Mouse (Mus musculus): ENCODE results near the gene Ccnd3. TPM values are rescaled to one million over a fixed set of nuclear protein-coding genes. Genes with fewer than 3 reads are reported as not detected.
A peak's percentile ranks its signal among the peaks of the same experiment; 100 is the strongest.
"Not testable (repeated sequence)": the region's sequence is repeated elsewhere in the genome, so short reads cannot be mapped to it uniquely, and the experiment has no call there.

Ccnd3 gene
- total RNA-seq, 2 experiments from 2014 or later = 35.5 to 99.8 TPM

DNA sequence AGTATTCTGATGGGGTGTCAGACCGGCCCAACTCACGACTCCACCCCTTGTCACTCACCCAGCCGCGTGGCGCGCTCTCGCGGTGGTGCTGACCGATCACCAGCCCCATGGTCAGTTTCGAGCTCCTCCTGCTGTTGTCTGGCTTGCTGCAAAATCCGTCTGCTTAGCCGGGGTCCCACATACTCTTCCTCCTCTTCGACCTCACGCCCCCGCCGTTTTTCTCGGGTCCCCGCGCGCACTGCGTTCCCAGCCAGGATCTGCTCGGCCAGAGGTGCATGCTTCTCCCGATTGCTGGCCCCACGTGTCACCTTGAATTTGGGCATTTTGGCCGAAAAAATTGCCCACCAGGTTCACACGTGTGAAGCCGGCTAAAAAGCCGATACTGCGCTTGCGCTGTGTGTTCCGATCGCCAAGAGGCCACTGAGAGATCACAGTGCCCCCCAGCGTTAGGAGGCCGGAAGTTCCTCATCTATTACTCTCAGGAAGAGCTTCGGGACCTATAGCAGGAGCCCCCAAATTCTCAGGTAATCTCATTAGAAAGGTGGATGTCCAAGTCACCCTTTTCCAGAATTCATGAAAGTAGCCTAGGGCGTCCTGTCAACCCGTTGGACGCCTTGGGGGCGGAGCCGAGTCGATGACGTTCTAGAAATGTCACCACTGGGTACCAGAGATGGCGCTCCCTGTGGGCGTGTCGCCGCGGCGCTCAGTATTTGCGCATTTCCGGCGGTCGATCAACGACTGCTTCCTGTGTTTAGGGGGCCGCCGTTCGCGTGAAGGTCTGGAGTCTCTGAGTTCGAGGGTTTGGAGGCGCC lies 106.2 kb downstream of the Ccnd3 start, which contains the start of the genes Bysl, Med20 and Gm20517:
Bysl (minus strand) TSS at position 644 of the 812 bp plus-strand sequence.
Med20 (plus strand) TSS at position 734 of the 812 bp plus-strand sequence.
Gm20517 (plus strand) TSS at position 741 of the 812 bp plus-strand sequence.
- peak; percentile 82 for ATAC-seq (replicated peaks; ENCODE audit: poor library complexity, severe bottlenecking)

DNA sequence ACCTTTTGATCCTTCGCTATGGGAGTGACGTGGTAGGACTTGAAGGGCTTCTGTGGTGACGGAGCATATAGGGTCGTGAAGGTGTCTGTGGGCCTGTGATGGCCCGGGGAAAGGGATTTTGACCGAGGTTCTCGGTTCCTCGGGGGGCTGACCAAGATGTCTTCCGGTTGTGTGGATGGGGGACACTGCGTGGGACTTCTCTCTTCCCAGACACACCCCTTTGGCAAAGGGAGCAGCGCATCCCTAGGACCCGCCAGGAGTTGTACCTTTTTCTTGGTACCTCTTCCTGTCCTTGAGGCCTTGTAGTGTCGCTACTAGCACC lies 106.8 kb downstream of the Ccnd3 start:
- no peak for ATAC-seq (replicated peaks; ENCODE audit: poor library complexity, severe bottlenecking)

DNA sequence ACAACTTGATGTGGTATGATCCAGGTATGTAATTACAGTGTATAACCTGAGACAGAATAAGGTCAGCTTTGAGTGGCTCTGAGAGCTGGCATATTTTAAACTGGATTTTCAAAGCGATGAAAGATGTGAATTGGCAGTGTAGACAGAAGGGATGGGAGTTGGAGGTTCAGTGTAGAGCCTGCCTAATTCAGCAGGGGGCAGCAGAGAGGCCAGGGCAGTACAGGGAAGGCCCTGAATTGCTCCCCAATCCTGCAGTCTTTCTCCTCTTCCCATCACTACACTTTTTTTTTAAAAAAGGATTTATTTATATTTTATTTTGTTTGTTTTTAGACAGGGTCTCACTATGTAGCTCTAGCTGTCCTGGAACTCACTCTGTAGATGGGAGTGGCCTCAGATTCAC lies 109.2 kb downstream of the Ccnd3 start:
- 0 out of 2 replicates have a peak, but pooled peaks have one; percentile 19 for ATAC-seq (replicated peaks; ENCODE audit: poor library complexity, severe bottlenecking)

DNA sequence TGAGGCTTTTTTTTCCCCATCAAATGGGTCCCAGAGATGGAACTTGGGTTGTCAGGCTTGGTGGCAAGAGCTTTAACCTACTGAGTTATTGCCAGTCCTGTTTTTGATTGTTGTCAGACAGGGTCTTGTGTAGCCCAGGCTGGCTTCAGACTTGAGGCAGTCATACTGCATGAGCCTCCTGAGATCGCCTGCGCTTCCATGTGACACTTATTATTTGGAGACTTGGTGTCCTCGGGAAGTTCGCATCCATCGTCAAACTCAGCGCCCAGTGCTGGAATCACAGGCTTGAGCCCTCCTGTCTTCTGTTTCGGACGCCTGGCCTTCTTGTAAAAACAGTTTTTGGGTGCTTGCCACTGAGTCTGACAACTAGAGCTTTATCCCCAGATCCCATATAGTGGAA lies 111.3 kb downstream of the Ccnd3 start:
- no peak for ATAC-seq (replicated peaks; ENCODE audit: poor library complexity, severe bottlenecking)

DNA sequence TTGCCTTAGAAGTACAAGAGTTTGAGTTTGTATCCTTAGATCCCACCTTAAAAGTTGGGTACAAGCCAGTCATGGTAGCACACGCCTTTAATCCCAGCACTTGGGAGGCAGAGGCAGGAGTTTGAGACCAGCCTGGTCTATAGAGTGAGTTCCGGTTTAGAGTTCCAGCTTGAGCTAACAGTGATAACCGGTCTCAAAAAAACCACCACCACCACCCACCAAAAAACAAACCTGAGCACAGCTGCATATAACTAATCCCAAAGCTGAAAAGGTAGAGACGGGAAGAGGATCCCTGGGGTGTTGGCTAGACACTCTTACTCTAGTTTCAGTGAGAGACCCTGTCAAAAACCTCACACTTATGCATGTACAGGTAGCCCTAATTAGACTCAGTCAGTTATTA lies 111.8 kb downstream of the Ccnd3 start:
- no peak for ATAC-seq (replicated peaks; ENCODE audit: poor library complexity, severe bottlenecking)

DNA sequence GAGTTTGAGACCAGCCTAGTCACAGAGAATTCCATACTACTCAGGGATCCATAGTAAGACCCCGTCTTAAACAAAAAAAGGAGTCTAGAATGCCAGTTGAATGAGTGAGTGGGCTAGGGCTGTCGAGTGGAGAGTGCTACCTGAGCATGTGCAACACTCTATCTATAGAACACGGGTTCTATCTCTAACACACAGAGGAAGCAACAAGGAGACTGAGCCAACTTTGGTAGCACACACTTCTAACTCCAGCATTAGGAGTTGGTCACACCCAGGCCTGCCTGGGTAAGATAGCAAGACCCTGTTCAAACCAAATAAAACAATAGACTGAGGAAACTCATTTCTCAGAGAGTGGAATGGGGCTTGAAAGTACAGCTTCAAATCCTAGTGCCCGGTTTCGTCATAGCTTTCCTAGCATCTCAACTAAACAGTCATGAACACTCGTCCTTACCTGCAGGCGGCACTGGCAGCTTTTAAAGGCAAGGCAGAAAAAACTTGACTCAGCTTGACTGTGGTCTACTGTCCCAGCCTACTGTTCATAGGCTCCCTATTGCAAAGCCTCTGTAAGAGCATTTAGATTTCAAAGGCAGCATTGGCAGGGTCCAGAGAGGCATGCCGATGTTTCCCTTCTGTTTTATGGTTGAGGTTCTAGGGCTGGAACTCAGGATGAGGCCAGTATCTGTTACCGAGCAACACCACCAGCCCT lies 112.9 kb downstream of the Ccnd3 start:
- no peak for ATAC-seq (replicated peaks; ENCODE audit: poor library complexity, severe bottlenecking)

DNA sequence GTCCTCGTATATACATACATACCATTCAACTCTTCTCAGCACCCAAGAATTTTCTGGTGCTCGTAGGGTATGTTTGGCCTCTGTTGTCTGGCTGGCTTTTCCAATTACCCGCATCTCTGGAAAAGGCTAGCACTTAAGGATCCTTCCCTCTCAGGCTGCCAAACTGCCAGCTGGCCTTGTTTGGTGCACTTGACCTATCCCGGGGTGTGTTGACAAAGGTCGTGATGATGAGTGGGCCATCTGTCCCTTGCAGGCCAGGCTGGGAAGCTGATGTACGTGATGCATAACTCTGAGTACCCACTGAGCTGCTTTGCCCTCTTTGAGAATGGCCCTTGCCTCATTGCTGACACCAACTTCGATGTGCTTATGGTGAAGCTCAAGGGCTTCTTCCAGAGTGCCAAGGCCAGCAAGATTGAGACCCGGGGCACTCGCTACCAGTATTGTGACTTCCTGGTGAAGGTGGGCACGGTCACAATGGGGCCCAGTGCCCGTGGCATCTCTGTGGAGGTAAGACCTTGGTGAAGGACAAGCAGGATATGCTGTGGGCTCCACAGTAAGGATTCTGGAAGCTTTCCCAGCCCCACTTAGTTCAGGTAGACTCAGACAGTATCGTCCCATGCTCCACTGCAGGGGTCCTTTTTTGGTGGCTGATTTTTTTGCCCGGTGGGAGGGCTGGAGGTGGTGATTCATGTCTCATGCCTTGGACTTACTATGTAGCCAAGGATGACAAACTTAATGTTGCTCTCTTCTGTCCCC lies 113.9 kb downstream of the Ccnd3 start:
- ATAC-seq (replicated peaks; ENCODE audit: poor library complexity, severe bottlenecking) = no peak

DNA sequence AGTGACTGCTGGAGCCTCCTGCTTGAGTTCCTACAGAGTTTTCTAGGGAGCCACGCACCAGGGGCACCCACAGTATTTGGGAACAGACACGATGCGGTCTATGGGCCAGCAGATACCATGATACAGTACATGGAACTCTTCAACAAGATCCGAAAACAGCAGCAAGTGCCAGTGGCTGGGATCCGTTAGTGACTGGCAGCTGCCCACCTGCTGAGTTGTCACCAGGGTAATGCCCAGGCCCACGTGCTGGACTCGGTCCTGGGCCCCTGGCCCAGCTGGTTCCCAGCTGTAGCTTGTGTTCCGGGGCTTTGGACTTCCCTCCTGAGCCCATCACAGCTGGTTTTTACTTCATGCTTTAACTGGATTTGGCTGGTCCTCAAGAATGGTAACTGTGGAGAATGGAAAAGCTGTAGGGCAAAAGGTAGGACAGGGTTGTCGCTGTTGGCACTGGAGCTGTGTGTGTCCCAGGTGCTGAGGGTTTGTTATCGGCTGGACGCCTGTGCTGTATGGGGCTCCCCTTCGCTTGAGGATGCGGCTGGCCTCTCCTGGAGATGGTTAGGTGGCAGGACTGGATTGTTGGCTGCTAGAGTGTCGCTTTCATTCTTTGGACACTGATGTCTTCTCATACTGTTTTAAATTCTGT lies 118.2 kb downstream of the Ccnd3 start:
- ATAC-seq (replicated peaks; ENCODE audit: poor library complexity, severe bottlenecking) = no peak

DNA sequence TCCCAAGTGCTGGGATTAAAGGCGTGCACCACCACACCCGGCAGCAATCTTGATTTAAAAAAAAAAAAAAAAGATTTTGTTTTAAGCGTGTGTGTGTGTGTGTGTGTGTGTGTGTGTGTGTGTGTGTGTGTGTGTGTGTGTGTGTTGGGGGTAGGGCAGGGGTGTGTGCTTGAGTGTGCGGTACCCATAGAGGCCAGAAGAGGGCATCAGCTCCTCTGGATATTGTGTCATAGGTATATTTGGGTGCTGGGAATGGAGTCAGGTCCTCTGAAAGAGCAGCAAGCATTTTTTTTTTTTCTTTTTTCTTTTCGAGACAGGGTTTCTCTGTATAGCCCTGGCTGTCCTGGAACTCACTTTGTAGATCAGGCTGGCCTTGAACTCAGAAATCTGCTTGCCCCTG lies 119.7 kb downstream of the Ccnd3 start:
- ATAC-seq (replicated peaks; ENCODE audit: poor library complexity, severe bottlenecking) = not testable (repeated sequence)

DNA sequence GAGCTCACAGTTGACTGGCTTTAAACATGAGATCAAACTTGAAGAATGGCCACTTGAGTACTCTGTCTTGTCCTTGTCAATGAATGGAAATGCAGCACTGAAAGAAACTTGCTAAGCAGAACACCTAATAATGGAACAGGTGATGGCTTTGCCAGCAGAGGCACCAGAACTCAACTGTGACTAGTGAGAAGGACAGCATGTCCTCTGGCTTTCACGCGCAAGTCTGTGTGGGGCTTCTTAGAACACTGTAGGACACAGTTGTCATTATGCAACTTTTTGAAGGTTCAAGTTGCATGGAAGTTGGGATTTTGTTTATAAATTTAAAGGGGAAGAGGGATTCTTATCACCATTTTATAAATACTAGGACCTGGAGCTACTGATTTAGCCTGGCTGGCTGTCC lies 120.2 kb downstream of the Ccnd3 start:
- no peak for ATAC-seq (replicated peaks; ENCODE audit: poor library complexity, severe bottlenecking)

DNA sequence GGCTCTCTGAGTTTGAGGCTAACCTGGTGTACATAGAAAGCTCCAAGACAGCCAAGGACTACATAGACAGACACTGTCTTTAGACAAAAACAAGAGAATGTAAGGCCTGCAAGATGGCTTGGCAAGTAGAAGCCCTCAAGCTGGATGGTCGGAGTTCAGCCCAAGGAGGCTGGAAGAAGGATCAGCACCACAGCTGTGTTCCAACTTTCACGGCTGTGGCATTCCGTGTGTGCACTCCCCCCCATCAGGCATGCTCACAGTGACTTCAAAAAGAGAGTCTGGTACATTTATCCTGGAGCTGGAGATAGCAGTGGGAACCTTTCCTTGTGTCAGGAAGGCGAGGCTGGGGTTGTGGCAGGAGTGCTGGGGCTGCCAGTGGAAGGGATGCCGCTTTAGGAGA lies 121.2 kb downstream of the Ccnd3 start:
- ATAC-seq (replicated peaks; ENCODE audit: poor library complexity, severe bottlenecking) = no peak

DNA sequence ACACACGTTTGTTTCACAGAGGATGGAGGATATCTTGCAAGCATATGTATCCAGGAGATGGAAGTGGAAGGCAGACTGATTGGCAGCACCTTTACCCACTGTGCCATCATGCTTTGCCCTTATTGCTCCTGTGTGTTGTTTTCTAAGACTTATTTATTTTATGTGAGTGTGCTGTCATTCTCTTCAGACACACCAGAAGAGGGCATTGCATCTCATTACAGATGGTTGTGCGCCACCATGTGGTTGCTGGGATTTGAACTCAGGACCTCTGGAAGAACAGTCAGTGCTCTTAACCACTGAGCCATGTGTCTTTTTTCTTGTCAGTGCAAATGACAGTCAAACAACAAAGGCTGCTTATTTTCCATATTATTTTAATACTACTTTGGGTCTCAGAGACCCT lies 122.9 kb downstream of the Ccnd3 start:
- ATAC-seq (replicated peaks; ENCODE audit: poor library complexity, severe bottlenecking) = no peak

DNA sequence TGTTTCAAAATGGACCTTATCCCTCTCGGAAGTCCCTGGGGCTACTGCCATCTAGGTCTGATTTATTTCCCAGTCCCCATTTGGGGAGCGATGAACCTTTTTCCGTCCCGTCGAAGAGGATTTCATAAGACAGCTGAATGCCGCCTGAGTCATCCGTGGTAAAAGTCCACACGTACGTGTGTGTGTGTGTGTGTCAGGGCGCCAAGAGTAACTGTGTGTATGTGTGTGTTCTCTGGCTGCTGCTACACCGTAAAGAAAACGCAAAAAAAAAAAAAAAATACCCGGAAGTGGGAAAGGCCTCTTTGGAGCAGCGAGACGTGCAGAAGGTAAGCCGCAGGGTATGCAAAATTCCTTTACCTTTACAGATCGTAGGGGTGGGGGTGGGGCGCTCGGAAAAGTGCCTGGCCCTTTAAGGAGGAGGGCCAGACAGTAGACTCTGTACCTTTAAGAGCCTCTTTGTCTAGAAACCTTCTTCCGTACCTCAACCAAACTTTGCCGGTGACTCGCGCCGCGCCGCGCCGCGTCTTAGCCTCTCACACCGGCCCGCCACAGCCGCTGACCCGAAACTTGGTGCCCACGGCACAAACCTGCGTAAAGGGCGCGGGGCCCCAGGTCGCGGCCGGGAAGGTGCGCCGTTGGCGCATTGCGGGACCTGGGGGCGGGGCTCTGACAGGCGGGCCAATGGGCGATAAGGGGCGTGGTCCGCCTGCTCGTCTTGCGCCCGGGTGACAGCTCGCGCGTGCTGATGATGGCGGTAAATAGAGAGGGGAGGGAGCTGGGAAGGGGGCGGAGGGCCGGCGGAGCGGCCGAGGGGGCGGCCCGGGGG lies 124.2 kb downstream of the Ccnd3 start:
- peak; percentile 94 for ATAC-seq (replicated peaks; ENCODE audit: poor library complexity, severe bottlenecking)

DNA sequence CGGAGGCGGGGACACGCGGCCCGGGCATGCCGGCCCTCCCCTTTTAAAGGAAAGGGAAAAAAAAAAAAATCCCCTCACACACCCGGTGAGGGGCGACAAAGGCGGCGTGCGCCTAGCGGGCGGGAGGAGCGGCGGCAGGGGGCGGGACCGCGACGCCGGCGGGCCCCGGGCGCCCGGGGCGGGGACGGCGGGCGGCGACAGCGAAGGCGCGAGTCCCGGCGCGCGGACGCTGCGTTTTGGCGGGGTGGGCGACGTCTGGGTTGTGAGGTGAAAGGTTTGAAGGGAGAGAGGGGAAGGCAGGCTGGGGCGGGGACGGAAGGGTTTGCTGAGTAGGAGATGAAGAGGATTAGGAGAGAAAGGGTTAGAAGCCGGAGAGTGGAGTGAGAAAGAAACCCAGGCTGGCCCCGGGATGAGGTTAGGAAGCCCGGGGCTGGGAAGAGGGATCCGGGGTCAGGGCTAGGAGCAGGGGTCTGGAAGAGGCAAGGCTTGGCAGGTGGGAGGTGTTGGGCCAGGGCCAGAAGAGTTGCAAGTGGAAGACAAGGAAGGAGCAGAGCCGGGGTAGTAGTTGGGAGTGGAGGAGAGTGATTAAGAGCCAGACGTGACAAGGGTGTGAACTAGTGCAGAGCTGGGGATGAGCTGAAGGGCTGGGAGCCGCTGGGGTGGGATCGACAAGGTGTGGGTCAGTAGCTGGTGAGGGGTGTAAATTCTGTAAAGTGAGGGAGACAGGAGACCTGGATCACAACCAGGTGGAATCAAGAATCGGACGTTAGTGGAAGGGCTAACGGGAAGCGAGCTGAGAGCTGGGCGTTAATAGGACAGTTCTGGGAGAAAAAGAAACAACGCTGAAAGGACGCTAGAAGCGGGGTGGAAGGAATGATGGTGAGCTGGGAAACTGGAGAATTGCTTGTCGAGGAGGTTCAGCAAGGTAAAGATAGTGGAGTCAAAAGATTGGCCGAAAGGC lies 125.1 kb downstream of the Ccnd3 start:
- no peak for ATAC-seq (replicated peaks; ENCODE audit: poor library complexity, severe bottlenecking)

DNA sequence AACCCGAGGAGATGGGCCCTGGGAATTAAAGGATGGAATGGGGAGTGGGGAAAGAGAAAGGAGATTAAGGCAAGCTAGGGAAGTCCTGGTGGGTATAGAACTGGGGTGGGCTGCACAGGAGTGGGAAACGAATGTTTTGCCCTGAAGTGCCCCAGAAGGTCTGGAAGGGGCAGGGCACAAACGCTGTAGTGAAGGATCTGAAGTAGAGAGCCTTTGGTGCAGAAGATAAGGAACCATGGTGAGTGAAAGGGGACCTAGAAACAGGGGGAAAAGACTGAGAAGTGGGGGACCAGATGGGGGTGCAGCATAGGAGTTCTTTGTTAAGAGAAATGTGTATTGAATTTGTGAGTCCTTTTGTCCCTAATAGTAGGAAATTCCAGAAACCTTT lies 125.8 kb downstream of the Ccnd3 start, which contains the start of gene Usp49:
Usp49 (plus strand) TSS at position 13 of the 388 bp plus-strand sequence.
- no peak for ATAC-seq (replicated peaks; ENCODE audit: poor library complexity, severe bottlenecking)

DNA sequence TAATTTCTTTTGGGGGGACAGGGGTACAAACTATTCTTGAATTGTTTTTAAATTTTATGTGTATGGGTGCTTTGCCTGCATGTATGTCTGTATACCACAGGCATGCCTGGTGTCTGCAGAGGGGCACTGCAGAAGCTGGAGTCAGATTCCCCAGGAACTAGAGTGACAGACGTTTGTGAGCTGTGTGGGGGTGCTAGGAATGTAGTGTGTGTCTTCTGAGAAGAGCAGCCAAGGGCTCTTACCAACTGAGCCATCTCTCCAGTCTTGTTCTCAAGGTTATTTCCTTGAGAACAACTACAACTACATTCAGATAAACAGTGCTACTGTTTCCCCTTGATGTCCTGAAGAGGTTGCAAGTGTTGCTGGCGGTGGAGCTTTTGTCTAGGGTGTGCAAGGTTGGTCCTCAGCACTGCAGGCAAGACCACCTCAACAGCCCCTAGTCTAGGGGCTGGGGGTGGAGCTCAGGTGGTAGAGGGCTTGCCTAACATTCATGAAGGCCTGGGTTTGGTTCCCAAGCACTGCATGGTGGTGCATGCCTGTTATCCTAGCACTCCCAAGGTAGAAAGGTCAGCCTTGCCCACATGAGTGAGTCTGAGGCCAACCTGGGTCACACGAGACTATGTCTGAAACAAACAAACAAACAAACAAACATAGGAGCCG lies 127.5 kb downstream of the Ccnd3 start:
- no peak for ATAC-seq (replicated peaks; ENCODE audit: poor library complexity, severe bottlenecking)

DNA sequence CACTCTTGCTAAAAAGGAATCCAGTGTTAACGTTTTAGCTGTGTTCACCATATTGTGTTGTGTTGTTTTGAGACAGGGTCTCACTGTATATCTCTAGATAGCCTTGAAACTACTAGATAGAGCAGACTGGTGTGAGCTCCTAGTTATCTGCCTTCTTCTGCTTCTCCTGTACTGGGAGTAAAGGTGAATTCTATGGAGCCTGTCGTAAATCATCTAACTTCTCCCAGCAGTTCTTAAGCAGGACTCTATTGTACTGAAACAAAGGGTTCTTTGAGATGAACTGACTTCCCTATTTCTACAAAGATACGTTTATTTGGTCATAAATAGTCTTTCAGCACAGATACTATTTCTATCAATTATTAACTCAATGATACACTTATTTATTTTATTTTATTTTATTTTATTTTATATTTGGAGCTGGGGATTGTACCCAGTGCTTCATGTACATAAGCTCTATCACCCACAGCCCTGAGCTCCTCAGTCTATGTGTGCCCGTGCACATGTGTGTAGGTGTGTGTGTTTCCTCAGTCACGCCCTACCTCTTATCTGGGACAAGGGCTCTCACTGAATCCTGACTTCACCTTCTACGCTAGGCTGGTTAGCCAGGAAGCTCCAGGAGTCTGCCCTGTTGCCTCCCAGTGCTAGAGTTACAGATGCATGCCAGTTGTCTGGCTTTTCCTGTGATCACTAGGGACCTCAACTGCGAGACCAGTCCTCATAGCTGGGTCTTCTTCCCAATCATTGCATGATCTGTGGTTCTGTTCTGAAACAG lies 129.3 kb downstream of the Ccnd3 start:
- no peak for ATAC-seq (replicated peaks; ENCODE audit: poor library complexity, severe bottlenecking)

Measured in granulocyte monocyte progenitor cell, adult 5-6 weeks (primary cell).